Mouse (Mus musculus) adrenal gland (tissue): ENCODE data around the gene Mpst.

ENCODE experiments used
- intact Hi-C: fragments of 180-260 bp; cut with DNase I; formaldehyde crosslinking; loops from one replicate; pipeline ENCODE4 v1.15.1; 2025
- long read RNA-seq, 2 experiments: library from polyadenylated mRNA; unstranded; transcript quantifications; one replicate each; pipeline ENCODE4 v2.0.0; 2020; ENCODE audit warnings: borderline replicate concordance in 1 of 2; ENCODE audit not compliant: insufficient replicate concordance in 1 of 2

Gene Mpst
- long read RNA-seq, experiment 1, result 0 reads
- long read RNA-seq, experiment 2, partial matches to known transcripts, result 0 of 3 reads
- long read RNA-seq, experiment 2, other reads (novel, unspliced or antisense), result 1 of 3 reads

GRCm38 (mm10) chr15:78406293-78406934 lies at the start of gene Mpst:
Mpst (plus strand) TSS chr15:78406416.
- intact Hi-C loops, result no loop called here

GRCm38 (mm10) chr15:78365916-78366315 lies 40.3 kb upstream of the Mpst start:
- intact Hi-C loops, result no loop called here

DNA sequence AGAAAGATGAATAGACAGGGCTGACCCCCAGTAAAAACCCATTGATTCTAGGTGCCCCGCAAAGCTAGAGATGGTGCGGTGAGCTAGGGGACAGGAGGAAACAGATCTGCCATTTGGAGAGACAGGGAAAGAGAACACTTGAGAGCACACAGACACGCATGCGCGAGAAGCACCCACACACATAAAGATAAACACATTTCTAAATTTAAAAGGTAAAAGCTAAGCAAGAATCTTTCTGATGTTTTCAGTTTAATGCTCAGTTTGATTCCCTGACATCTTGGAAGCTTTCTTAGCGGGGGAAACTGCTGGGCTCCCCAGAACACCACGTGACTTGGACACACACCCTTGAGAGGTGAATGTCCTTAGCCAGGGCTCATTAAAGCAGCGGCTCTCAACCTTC lies 39.3 kb upstream of the Mpst start:
- intact Hi-C loops, result no loop called here

GRCm38 (mm10) chr15:78367811-78368210 lies 38.4 kb upstream of the Mpst start:
- intact Hi-C loops, result no loop called here

DNA sequence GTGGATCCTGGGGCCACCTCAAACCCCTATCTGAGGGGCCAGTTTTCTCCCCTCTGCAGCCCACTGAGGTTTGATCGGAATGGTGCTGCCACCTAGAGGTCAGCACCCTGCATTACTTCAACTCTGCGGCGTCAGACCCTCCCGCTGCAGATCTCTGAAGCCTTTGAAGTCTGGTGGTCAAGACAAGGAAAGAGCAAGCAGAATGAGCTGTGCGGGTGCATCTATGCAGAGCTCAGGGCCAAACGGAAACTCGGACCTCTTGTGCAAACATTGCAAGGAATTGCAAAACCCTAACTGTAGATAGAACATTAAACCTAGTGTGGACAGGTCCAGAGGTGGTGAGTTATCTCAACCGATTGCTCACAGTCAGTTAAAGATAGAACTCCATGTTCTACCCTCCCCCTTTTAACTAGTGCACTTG lies 37.3 kb upstream of the Mpst start:
- intact Hi-C loops, result loop anchor here (1.0 kb wide), 1 partner anchor 112 kb away; no protein-coding TSS in a partner anchor

DNA sequence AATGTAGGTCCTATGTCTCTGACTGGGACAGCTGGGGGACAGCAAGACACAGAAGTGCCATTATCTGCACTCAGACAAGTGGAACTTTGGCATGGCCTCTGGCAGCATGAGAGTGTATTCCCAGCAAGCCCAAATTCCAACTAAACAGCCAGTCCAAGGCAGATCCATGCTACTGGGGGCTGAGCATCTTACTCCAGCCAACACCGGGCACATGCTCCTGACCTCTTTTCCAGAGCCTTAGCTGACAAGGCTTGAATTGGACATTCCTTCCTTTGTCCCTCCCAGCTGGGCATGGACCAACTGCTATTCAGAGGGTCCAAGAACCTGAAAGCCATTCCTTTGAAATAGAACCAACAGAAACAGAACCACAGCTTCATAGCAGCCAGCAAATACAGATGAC lies 36.6 kb upstream of the Mpst start:
- intact Hi-C loops, result loop anchor here (1.0 kb wide), 1 partner anchor 112 kb away; no protein-coding TSS in a partner anchor

DNA sequence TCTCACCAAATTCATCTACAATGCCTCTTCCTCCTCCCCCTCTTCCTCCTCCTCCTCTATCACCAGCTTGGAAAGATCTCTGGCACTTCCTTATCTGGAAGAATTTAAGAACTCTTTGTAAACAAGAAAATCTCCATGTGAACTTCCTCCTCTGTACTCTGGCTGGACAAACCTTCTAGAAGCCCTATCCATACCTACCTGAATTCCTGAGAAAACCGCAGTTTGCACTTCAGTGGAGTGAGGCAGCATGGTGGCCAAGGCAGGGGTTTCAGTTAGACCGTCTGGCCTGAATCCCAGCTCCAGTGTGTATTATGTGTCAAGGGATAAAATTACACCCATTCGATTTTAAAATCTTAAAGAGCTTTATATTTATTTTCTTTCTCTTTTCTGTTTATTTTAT lies 33.4 kb upstream of the Mpst start:
- intact Hi-C loops, result no loop called here

- intact Hi-C loops, result no loop called here
Measured at GRCm38 (mm10) chr15:78374204-78374603, 32.0 kb upstream of the Mpst start.

DNA sequence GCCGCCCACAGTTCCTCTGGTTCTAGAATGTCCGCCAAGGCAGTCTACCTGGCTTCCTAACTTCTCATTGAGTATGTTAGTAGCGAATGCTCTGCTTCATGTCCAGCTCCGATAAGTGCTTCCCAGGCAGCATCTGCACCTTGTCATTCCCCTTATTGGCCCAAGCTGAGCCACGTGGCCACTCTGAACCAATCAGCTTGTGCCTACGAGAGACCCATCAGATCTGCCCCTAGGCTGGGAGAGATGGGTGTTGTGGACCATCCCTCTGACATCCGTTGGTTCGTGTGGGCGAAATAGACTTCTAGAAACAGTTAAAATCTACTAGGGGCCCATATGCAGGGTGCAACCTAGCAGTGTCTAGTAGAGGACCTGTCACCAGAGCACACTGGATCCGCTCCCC lies 28.4 kb upstream of the Mpst start:
- intact Hi-C loops, result no loop called here

DNA sequence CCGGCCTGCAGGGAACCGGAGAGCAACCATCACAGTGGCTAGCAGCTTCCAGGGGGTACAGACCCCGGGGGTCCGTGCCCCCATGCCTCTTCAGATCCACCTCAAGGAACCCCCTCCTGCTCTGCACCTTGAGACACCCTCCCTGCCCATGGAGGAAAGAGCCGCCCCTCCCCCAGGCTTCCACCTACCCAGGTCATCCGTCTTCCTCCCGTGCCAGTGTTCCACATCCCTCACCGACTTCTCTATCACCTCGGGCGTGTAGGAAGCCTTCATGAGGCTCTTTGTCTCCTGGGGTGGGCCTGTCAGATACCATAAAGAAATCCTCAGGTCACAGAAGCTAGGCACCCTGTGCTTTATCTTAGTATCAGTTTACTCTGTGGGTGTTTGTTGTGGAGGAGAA lies 27.7 kb upstream of the Mpst start:
- intact Hi-C loops, result no loop called here

DNA sequence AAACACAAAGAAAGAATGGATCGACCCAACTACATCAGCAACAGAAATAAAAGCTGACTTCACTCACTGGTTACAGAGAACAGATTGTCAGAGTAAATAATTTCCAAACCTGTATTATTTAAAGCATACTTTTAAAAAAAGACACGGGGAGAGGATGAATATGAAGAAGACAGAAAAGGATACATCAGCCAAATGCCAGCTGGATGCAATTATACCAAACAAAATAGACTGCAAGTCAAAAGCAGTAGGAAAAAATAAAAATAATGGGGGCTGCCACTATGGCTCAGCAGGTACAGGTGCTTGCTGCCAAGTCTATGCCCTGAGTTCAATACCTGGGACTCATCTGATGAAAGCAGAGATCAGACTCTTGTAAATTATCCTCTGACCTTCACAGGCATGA lies 26.0 kb upstream of the Mpst start:
- intact Hi-C loops, result no loop called here

GRCm38 (mm10) chr15:78380741-78381140 lies 25.5 kb upstream of the Mpst start:
- intact Hi-C loops, result no loop called here

DNA sequence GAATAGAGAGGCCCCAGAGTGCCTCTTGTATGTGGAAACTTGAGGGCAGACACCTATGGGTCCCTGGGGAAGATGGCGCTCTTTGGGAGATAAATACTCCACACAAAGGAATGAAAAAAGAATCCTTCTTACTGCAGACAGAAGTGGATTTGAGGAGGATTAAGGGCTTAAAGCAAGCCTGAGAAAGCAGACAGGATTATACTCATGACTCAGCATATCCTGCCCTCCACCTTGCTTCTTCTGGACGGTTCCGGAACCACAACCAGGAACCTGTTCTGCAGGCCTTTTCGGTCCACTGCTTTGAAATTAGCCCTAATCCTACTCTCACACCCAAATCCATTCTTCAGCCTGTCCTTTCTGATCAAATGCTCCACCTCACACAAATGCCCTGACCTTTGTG lies 24.1 kb upstream of the Mpst start:
- intact Hi-C loops, result no loop called here

DNA sequence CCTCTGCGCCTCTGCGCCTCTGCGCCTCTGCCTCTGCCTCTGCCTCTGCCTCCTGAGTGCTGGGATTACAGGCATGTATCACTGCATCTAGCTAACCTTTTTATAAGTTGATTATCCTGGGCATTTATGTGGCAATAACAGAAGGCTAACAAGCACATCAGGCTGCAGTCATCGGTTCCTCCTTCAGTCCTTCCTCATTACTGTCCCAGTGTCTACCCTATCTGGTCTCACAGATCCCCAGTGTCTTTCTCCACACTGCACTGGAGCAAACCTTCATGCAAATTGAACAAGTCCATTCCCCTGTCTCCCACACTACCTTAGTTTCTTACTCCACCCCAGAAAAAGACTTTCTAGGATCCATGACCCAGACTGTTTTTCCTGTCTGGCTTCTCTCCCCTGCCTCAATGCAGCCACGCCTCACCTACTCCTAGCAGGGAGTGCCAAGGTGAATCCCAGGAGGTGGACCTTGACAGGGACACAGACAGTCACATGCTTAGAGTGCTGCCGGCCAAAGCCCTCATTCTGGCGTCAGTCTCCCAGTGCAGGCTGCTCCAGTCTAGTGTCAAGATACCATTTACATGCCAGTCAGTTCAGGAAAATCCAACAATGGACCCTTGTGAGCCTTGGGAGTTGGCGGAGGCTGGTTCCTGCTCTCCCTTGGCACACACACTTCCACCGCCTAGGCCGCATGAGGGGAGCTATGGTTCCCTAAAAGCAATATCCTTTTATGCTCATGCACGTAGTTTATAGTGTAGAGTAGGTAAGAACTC lies 22.6 kb upstream of the Mpst start:
- intact Hi-C loops, result no loop called here

DNA sequence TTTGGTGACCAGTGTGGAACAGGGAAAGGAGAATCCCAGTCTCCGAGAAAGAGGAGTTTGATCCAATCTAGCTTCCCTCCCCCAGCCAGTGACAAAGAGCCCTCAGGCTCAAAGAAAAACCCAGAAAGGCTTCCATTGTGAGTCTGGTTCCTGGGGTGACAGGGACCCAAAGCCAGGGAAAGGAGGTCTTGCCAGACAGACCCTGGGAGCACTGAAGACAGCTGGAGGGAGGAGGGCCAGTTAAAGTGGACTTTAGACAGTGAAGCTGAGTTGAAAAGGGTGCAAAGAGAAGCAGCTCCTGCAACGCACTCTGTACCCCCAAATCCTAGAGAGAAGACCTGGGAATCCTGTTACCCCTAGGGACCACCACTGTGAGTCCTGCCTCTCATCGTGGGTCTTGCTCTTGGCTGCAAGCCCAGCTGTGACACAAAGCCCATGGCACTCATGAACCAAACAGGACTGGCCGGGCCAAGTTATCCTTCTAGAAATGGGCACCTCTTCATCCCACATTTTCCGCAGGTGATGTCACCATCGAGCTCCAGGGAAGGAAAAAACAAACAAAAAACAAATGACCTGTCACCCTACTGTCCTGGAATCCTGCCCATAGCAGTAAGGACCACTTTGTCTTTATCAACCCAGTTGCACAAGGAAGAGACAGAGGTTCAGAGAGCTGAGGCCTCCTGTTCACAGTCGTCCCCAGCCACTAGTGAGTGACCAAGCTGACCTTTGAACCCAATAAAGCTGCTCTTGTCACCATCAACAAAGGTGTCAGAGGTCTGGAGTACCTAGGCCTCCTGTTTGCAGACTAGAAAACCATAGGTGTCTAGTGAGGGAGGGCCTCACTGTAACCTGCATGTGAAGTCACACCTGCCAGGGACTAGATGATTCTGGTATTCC lies 21.7 kb upstream of the Mpst start:
- intact Hi-C loops, result no loop called here

DNA sequence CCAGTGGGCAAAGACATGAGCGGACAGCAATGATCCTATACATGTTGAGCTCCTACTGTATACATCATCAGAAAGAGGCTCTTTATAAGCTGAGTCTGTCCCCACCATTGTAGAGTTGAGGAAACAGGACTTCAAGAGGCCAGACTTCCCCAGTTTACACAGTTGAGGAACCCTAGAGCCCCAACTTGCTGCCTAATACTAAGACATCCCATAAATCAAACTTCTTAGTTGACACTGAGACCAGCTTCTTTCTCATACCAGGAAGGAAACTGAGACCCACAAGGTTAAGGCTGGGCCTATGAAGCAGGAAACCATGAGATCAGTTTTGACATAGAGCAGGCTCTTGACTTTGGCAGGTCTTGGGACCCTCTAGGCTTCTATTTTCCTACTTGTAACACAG lies 20.7 kb upstream of the Mpst start:
- intact Hi-C loops, result no loop called here

GRCm38 (mm10) chr15:78390855-78391254 lies 15.4 kb upstream of the Mpst start:
- intact Hi-C loops, result no loop called here

GRCm38 (mm10) chr15:78395478-78395962 lies 10.7 kb upstream of the Mpst start, which contains the start of gene Tex33:
Tex33 (minus strand) TSS chr15:78395912.
- intact Hi-C loops, result no loop called here

DNA sequence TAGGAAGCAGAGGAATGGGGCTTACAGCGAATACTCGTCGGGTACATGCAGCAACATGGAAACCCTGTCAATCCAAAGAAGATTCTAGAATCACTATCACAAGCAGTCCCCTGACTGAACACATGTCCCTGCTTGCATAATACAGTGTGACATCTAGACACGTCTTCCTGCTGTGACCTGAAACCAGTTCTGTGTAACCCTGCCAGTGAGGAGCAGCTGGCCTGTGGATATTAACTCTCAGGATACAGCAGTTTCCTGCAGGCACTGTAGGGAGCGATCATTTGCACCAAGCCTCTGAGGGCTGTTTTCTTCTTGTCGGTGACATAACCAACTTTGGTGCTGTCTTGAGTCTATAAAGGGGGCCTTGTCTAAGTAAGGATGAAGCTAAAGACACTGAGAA lies 4.9 kb upstream of the Mpst start:
- intact Hi-C loops, result no loop called here

- intact Hi-C loops, result no loop called here
Measured at GRCm38 (mm10) chr15:78401921-78402320, 4.3 kb upstream of the Mpst start.

- intact Hi-C loops, result no loop called here
Measured at GRCm38 (mm10) chr15:78402423-78402822, 3.8 kb upstream of the Mpst start.
